Mouse (Mus musculus) C2C12 (cell line): ENCODE measurements around the gene Snta1.

Experiments used
- CTCF ChIP-seq: IDR thresholded peaks from one replicate; pipeline ENCODE4 v1.5.1; 2011; ENCODE audit not compliant: control insufficient read depth, insufficient read depth, insufficient read length
- MAX ChIP-seq: IDR thresholded peaks from one replicate; pipeline ENCODE4 v1.6.1; 2011; ENCODE audit warnings: mild to moderate bottlenecking, control low read depth
- USF1 ChIP-seq: IDR thresholded peaks from one replicate; pipeline ENCODE4 v1.6.1; 2011; ENCODE audit warnings: low read depth, mild to moderate bottlenecking, control low read depth, moderate library complexity

DNA sequence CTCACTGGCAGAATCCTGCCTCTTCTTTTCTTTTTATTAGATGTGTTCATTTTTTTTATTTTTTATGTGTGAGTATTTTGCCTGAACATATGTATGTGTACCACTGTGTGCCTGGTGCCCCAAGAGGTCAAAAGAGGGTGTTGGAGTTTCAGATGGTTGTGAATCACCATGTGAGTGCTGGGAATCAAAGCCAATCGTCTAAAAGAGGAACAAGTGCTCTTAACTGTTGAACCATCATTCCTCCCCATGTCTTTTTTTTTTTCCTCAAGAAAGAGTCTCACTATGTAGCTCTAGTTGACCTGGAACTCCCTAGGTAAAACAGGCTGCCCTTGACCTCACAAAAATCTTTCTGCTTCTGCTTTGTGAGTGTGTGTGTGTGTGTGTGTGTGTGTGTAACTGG, 5.9 kb downstream of the Snta1 start:
- TF ChIP-seq CTCF (no peak), USF1 (no peak), MAX (no peak)
